Mouse (Mus musculus): Measurements from ENCODE around the gene Serpine3. TPM values are rescaled to one million over a fixed set of nuclear protein-coding genes. Genes with fewer than 3 reads are reported as not detected.
A peak's percentile ranks its signal among the peaks of the same experiment; 100 is the strongest.

Gene Serpine3
- polyA plus RNA-seq (2014; fragmentation: Nextera tagmentation; extraction: Ambion mirVana), result 0.17 TPM in 1 of 2 replicates, not detected in the other

- WGBS, result 75% methylated on average over 8 of the region's 8 CpGs
- H3K4me1 ChIP-seq (replicated peaks; ENCODE audit: control insufficient read depth, insufficient read depth, low read length), result no peaks in the 10 kb centered on the region
- no peaks in the 10 kb centered on the region for H3K36me3 ChIP-seq (ENCODE audit: control insufficient read depth, insufficient read depth, low read length)
- H3K4me3 ChIP-seq (ENCODE audit: low read depth, low read length), result no peak within 1 kb of the TSS
- H3K9me3 ChIP-seq (ENCODE audit: control insufficient read depth, low read length), result no peaks in the 10 kb centered on the region
- H3K4me2 ChIP-seq (ENCODE audit: low read length), result no peak within 1 kb of the TSS
- no peak within 1 kb of the TSS for H3K9ac ChIP-seq (ENCODE audit: low read length)
- H3K27ac ChIP-seq (ENCODE audit: low read depth), result no peak within 1 kb of the TSS
- DNase-seq (ENCODE audit: low spot score) (no peak), ATAC-seq (replicated peaks; ENCODE audit: low FRiP score, low TSS enrichment, low read depth) (no peak)
- no peaks in the 10 kb centered on the region for H3K27me3 ChIP-seq (replicated peaks; ENCODE audit: control insufficient read depth, insufficient read depth, low read length)
Measured at GRCm38 (mm10) chr14:62663367-62663766, at the start of gene Serpine3. Gene Serpine3 (plus strand): TSS chr14:62663667.

DNA sequence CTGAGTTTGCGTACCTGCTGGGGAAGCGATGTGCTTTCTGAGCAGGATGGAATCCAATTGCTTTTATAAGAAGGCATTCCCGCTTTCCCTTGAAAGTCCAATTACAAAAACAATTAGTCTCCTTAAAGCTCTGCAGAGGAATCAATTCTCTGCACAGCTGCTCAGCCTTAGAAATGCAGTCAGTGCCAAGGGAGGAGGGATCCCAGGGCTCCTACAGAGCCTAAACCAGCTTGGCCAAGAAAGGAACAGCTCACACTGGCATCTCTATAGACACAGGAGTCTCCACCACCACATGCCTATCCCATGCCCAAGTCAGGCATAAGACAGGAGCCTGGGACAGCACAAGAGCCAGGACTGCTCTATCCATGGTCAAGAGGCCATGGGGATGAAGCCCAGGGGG, 41.1 kb upstream of the Serpine3 start:
- Histone ChIP-seq H3K4me1 (replicated peaks; ENCODE audit: control insufficient read depth, insufficient read depth, low read length) (no peaks in the 10 kb centered on the region), H3K9ac (ENCODE audit: low read length) (no peak overlapping the region), H3K36me3 (ENCODE audit: control insufficient read depth, insufficient read depth, low read length) (no peaks in the 10 kb centered on the region), H3K4me2 (ENCODE audit: low read length) (no peak overlapping the region), H3K27me3 (replicated peaks; ENCODE audit: control insufficient read depth, insufficient read depth, low read length) (no peaks in the 10 kb centered on the region), H3K4me3 (ENCODE audit: low read depth, low read length) (no peak overlapping the region), H3K9me3 (ENCODE audit: control insufficient read depth, low read length) (0 out of 2 replicates have a peak, but pooled peaks cover 2% of the 10 kb centered on the region), H3K27ac (ENCODE audit: low read depth) (no peak overlapping the region)
- ATAC-seq (replicated peaks; ENCODE audit: low FRiP score, low TSS enrichment, low read depth) (no peak), DNase-seq (ENCODE audit: low spot score) (no peak)
- 84% methylated on average over 3 of the region's 3 CpGs for WGBS

DNA sequence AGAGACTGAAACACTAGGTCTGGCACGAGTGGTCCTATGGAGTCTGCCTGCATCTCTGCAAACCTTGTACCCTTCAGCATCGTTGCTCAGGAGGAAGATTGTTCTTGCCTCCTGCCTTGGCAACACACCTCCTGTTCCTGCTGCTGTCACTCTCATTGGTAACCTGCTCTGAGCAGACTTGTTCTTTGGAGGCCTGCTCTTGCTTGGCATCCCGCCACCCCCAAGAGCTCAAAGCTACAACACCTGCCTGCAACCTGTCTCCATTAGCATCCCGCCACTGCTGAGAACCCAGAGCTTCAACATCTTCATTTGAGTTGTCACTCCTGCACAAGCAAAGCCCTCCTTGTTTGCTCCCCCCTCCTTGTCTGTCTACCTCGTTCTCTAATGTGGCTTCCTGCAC, 35.5 kb upstream of the Serpine3 start:
- Histone ChIP-seq H3K4me2 (ENCODE audit: low read length) (no peak overlapping the region), H3K27me3 (replicated peaks; ENCODE audit: control insufficient read depth, insufficient read depth, low read length) (no peaks in the 10 kb centered on the region), H3K9ac (ENCODE audit: low read length) (no peak overlapping the region), H3K27ac (ENCODE audit: low read depth) (no peak overlapping the region), H3K36me3 (ENCODE audit: control insufficient read depth, insufficient read depth, low read length) (no peaks in the 10 kb centered on the region), H3K9me3 (ENCODE audit: control insufficient read depth, low read length) (0 out of 2 replicates have a peak, but pooled peaks cover 2% of the 10 kb centered on the region), H3K4me3 (ENCODE audit: low read depth, low read length) (no peak overlapping the region), H3K4me1 (replicated peaks; ENCODE audit: control insufficient read depth, insufficient read depth, low read length) (no peaks in the 10 kb centered on the region)
- ATAC-seq (replicated peaks; ENCODE audit: low FRiP score, low TSS enrichment, low read depth), result no peak
- DNase-seq (ENCODE audit: low spot score), result no peak
- WGBS, result 91% methylated on average over 5 of the region's 5 CpGs

DNA sequence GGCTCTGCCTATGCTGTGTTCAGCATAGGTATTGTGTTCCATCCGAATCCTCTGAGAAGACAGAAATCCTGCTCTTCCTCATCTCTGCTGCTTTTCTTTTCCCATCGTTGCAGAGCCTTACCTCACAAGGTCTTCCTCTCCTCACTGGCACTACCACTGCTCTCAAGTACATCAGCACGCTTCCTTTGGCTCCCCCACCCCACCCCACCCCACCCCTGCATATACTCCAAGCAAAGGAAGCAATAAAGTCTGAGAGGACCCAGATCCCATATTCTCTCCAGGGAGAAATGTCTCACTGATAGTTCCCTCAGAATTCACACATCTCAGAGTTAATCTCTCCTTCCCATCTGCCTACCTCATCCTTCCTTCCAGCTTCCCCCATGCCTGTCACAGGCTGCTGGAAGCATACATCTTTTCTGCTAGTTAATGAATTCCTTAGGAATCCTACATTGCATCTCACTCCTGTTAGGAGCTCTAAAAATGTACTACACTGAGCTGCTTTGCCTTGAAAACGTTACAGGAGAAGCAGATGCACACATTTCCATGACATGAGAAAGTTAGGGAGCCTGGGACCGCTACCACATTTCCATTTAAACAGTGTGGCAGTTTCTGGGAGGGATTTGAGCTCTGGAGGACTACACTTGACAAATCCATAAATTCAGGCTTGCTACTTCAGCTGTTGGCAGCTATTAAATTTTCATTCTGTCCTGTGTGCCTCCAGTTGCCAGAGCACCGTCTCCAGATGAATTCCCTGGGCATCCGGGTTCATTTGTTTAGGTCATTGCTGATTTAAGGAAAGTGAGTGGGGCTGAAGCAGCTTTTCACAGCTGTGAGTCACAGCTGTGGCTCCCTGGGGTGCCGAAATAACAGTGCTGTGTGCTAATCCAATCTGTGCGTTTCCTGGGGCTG, 25.8 kb upstream of the Serpine3 start:
- peak overlapping the region; percentile 61 for H3K27ac ChIP-seq (ENCODE audit: low read depth)
- WGBS, result 17% methylated on average over 9 of the region's 9 CpGs
- H3K4me2 ChIP-seq (ENCODE audit: low read length), result 0 out of 2 replicates have a peak overlapping the region, but pooled peaks have one; percentile 11
- H3K4me3 ChIP-seq (ENCODE audit: low read depth, low read length), result no peak overlapping the region
- no peaks in the 10 kb centered on the region for H3K9me3 ChIP-seq (ENCODE audit: control insufficient read depth, low read length)
- H3K4me1 ChIP-seq (replicated peaks; ENCODE audit: control insufficient read depth, insufficient read depth, low read length), result peaks cover 4% of the 10 kb centered on the region; the same call in 1 of the 2 replicates
- ATAC-seq (replicated peaks; ENCODE audit: low FRiP score, low TSS enrichment, low read depth), result no peak
- no peaks in the 10 kb centered on the region for H3K36me3 ChIP-seq (ENCODE audit: control insufficient read depth, insufficient read depth, low read length)
- no peaks in the 10 kb centered on the region for H3K27me3 ChIP-seq (replicated peaks; ENCODE audit: control insufficient read depth, insufficient read depth, low read length)
- no peak overlapping the region for H3K9ac ChIP-seq (ENCODE audit: low read length)
- no peak for DNase-seq (ENCODE audit: low spot score)

GRCm38 (mm10) chr14:62638345-62638702, 25.1 kb upstream of the Serpine3 start:
- Histone ChIP-seq H3K4me2 (ENCODE audit: low read length) (0 out of 2 replicates have a peak overlapping the region, but pooled peaks have one; percentile 11), H3K9me3 (ENCODE audit: control insufficient read depth, low read length) (no peaks in the 10 kb centered on the region), H3K36me3 (ENCODE audit: control insufficient read depth, insufficient read depth, low read length) (no peaks in the 10 kb centered on the region), H3K4me1 (replicated peaks; ENCODE audit: control insufficient read depth, insufficient read depth, low read length) (peaks cover 4% of the 10 kb centered on the region; the same call in 1 of the 2 replicates), H3K27ac (ENCODE audit: low read depth) (peak overlapping the region; percentile 61; the same call in 1 of the 2 replicates), H3K4me3 (ENCODE audit: low read depth, low read length) (no peak overlapping the region), H3K9ac (ENCODE audit: low read length) (no peak overlapping the region), H3K27me3 (replicated peaks; ENCODE audit: control insufficient read depth, insufficient read depth, low read length) (no peaks in the 10 kb centered on the region)
- WGBS, result 37% methylated on average over 6 of the region's 6 CpGs
- DNase-seq (ENCODE audit: low spot score), result no peak
- no peak for ATAC-seq (replicated peaks; ENCODE audit: low FRiP score, low TSS enrichment, low read depth)

DNA sequence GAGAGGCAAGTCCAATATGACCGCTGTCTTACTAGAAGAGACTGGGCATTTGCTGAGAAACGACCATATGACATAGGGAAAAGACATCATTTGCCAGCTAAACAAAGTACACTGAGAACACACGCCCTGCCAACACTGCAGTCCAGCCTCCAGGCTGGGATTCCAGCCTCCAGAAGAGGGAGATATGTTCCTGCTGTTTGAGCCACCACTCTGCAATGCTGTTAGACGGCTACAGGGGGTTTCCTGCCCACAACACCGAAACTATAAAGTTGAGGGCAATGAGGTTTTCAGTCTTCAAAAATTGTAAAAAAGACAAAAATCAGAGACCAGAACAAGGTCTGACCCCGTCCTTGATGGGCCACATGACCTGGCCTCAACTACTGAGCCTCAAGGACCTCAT, 24.4 kb upstream of the Serpine3 start:
- no peak overlapping the region for H3K9ac ChIP-seq (ENCODE audit: low read length)
- no peaks in the 10 kb centered on the region for H3K27me3 ChIP-seq (replicated peaks; ENCODE audit: control insufficient read depth, insufficient read depth, low read length)
- WGBS, result 60% methylated on average over 6 of the region's 6 CpGs
- ATAC-seq (replicated peaks; ENCODE audit: low FRiP score, low TSS enrichment, low read depth) (no peak), DNase-seq (ENCODE audit: low spot score) (no peak)
- H3K4me3 ChIP-seq (ENCODE audit: low read depth, low read length), result no peak overlapping the region
- H3K9me3 ChIP-seq (ENCODE audit: control insufficient read depth, low read length), result no peaks in the 10 kb centered on the region
- H3K36me3 ChIP-seq (ENCODE audit: control insufficient read depth, insufficient read depth, low read length), result no peaks in the 10 kb centered on the region
- no peak overlapping the region for H3K27ac ChIP-seq (ENCODE audit: low read depth)
- peaks cover 4% of the 10 kb centered on the region; the same call in 1 of the 2 replicates for H3K4me1 ChIP-seq (replicated peaks; ENCODE audit: control insufficient read depth, insufficient read depth, low read length)
- no peak overlapping the region for H3K4me2 ChIP-seq (ENCODE audit: low read length)

DNA sequence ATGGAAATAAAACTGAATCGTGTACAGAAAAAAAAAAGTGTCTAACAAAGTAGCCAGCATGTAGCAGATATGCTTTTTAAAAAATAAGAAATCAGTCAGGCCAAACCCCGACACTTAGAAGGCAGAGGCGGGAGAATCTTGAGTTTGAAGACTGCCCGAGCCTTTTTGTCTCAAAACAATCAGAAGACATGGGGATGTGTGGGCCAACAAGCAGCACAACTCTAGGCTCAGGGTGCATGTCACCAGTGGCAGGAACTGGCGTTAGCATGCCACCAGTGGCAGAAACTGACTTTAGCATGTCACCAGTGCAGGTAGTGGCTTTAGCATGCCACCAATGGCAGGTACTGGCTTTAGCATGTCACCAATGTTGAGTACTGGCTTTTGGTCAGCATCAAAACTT, 23.9 kb upstream of the Serpine3 start:
- Histone ChIP-seq H3K9ac (ENCODE audit: low read length) (no peak overlapping the region), H3K4me3 (ENCODE audit: low read depth, low read length) (no peak overlapping the region), H3K36me3 (ENCODE audit: control insufficient read depth, insufficient read depth, low read length) (no peaks in the 10 kb centered on the region), H3K27me3 (replicated peaks; ENCODE audit: control insufficient read depth, insufficient read depth, low read length) (no peaks in the 10 kb centered on the region), H3K27ac (ENCODE audit: low read depth) (no peak overlapping the region), H3K9me3 (ENCODE audit: control insufficient read depth, low read length) (no peaks in the 10 kb centered on the region), H3K4me1 (replicated peaks; ENCODE audit: control insufficient read depth, insufficient read depth, low read length) (peaks cover 4% of the 10 kb centered on the region; the same call in 1 of the 2 replicates), H3K4me2 (ENCODE audit: low read length) (no peak overlapping the region)
- ATAC-seq (replicated peaks; ENCODE audit: low FRiP score, low TSS enrichment, low read depth) (no peak), DNase-seq (ENCODE audit: low spot score) (no peak)
- 85% methylated on average over 5 of the region's 5 CpGs for WGBS

GRCm38 (mm10) chr14:62640396-62640795, 23.1 kb upstream of the Serpine3 start:
- Histone ChIP-seq H3K9ac (ENCODE audit: low read length) (no peak overlapping the region), H3K4me3 (ENCODE audit: low read depth, low read length) (no peak overlapping the region), H3K4me1 (replicated peaks; ENCODE audit: control insufficient read depth, insufficient read depth, low read length) (peaks cover 4% of the 10 kb centered on the region; the same call in 1 of the 2 replicates), H3K9me3 (ENCODE audit: control insufficient read depth, low read length) (no peaks in the 10 kb centered on the region), H3K27me3 (replicated peaks; ENCODE audit: control insufficient read depth, insufficient read depth, low read length) (no peaks in the 10 kb centered on the region), H3K4me2 (ENCODE audit: low read length) (no peak overlapping the region), H3K36me3 (ENCODE audit: control insufficient read depth, insufficient read depth, low read length) (no peaks in the 10 kb centered on the region), H3K27ac (ENCODE audit: low read depth) (no peak overlapping the region)
- ATAC-seq (replicated peaks; ENCODE audit: low FRiP score, low TSS enrichment, low read depth) (no peak), DNase-seq (ENCODE audit: low spot score) (no peak)
- WGBS, result 72% methylated on average over 4 of the region's 4 CpGs

Data from intestine, embryonic 14.5 days (tissue).